Mouse (Mus musculus) limb, embryonic 14.5 days (tissue): ENCODE measurements around the gene Stab1. TPM values are rescaled to one million over a fixed set of nuclear protein-coding genes. Genes with fewer than 3 reads are reported as not detected.

Experiments used
- ATAC-seq: fragments of 200-750 bp; cut with Nextera tagmentation; 2 replicates; pipeline ENCODE4 v1.8.0; 2017; ENCODE audit warnings: low read depth, moderate number of reproducible peaks, moderate TSS enrichment; ENCODE audit not compliant: low FRiP score
- DNase-seq: peaks from one replicate; pipeline ENCODE4 v3.0.0-alpha.2; 2015; ENCODE audit warnings: low spot score
- H3K27ac ChIP-seq: fragments of 300-500 bp; sonication (generic); replicated peaks from 2 replicates; pipeline ENCODE4 v1.5.1; 2014; ENCODE audit warnings: low read depth, mild to moderate bottlenecking, low read length, moderate library complexity, mixed read lengths
- H3K27me3 ChIP-seq: fragments of 300-500 bp; sonication (generic); 2 replicates; pipeline ENCODE4 v1.6.1; 2014; ENCODE audit warnings: low read length, mixed read lengths; ENCODE audit not compliant: control insufficient read depth, insufficient read depth
- H3K36me3 ChIP-seq: fragments of 300-500 bp; sonication (generic); 2 replicates; pipeline ENCODE4 v1.6.1; 2014; ENCODE audit warnings: mild to moderate bottlenecking, low read length, moderate library complexity, mixed read lengths; ENCODE audit not compliant: control insufficient read depth, insufficient read depth
- H3K4me1 ChIP-seq: fragments of 300-500 bp; sonication (generic); 2 replicates; pipeline ENCODE4 v1.6.1; 2014; ENCODE audit warnings: antibody characterized with exemption, low read length, mixed read lengths; ENCODE audit not compliant: control insufficient read depth, insufficient read depth
- H3K4me2 ChIP-seq: fragments of 300-500 bp; sonication (generic); replicated peaks from 2 replicates; pipeline ENCODE4 v1.6.1; 2014; ENCODE audit warnings: low read depth, mild to moderate bottlenecking, low read length, moderate library complexity; ENCODE audit not compliant: severe bottlenecking
- H3K4me3 ChIP-seq: fragments of 300-500 bp; sonication (generic); replicated peaks from 2 replicates; pipeline ENCODE4 v1.5.1; 2014; ENCODE audit warnings: low read length
- H3K9ac ChIP-seq: fragments of 300-500 bp; sonication (generic); 2 replicates; pipeline ENCODE4 v1.6.1; 2014; ENCODE audit warnings: mild to moderate bottlenecking, low read depth, low read length, moderate library complexity; ENCODE audit not compliant: severe bottlenecking
- H3K9me3 ChIP-seq: fragments of 300-500 bp; sonication (generic); 2 replicates; pipeline ENCODE4 v1.6.1; 2016; ENCODE audit warnings: low read length; ENCODE audit not compliant: control insufficient read depth
- POLR2A ChIP-seq: fragments of 200-500 bp; IDR thresholded peaks from 2 replicates; pipeline ENCODE4 v1.8.0; 2012; ENCODE audit warnings: inconsistent platforms, mild to moderate bottlenecking, moderate library complexity, borderline replicate concordance; ENCODE audit not compliant: insufficient read depth, insufficient read length; ENCODE audit errors: extremely low read depth
- WGBS: fragments of 180-500 bp; shearing (Covaris S2); extraction: QIAGEN DNeasy Blood & Tissue Kit; methylation state at CpG from one replicate; pipeline ENCODE4 v1.1.7; 2014; 5-methylcytosine and 5-hydroxymethylcytosine counted together
- polyA plus RNA-seq, 2 experiments: library from polyadenylated mRNA; depleted of rRNA in 1 of 2; stranded (reverse) in 1 of 2; unstranded in 1 of 2; fragments of >200 nt; fragmentation: Nextera tagmentation in 1 of 2; extraction: Ambion mirVana in 1 of 2; gene quantifications; 2 replicates each; pipeline versions ENCODE4 v1.2.1 to v1.2.3; 2012 to 2014

Gene Stab1
- polyA plus RNA-seq, 2 experiments = 59.5 to 68.5 TPM

- no peak overlapping the region for H3K27ac ChIP-seq
- WGBS = 88% methylated on average over 6 of the region's 6 CpGs
- peaks cover 100% of the 10 kb centered on the region for H3K36me3 ChIP-seq
These were observed 20.3 kb upstream of the Stab1 start for GRCm38 (mm10) chr14:31188771-31189181.

GRCm38 (mm10) chr14:31186656-31187055 lies 18.2 kb upstream of the Stab1 start:
- no peak overlapping the region for H3K4me2 ChIP-seq
- H3K9me3 ChIP-seq = no peaks in the 10 kb centered on the region
- WGBS = 85% methylated on average over 4 of the region's 4 CpGs
- DNase-seq = no peak
- no peak overlapping the region for H3K27ac ChIP-seq
- H3K27me3 ChIP-seq = no peaks in the 10 kb centered on the region
- TF ChIP-seq POLR2A = no peak
- no peaks in the 10 kb centered on the region for H3K4me1 ChIP-seq
- no peak for ATAC-seq
- H3K9ac ChIP-seq = no peak overlapping the region
- peaks cover 100% of the 10 kb centered on the region for H3K36me3 ChIP-seq
- no peak overlapping the region for H3K4me3 ChIP-seq

More at GRCm38 (mm10) chr14:31188771-31189181, 20.3 kb upstream of the Stab1 start:
- no peaks in the 10 kb centered on the region for H3K27me3 ChIP-seq
- no peaks in the 10 kb centered on the region for H3K9me3 ChIP-seq
- no peak for DNase-seq
- peak; percentile 23; the same call in 1 of the 2 replicates for ATAC-seq
- H3K4me3 ChIP-seq = no peak overlapping the region
- H3K4me1 ChIP-seq = no peaks in the 10 kb centered on the region
- H3K9ac ChIP-seq = no peak overlapping the region
- H3K4me2 ChIP-seq = no peak overlapping the region
- no peak for TF ChIP-seq POLR2A

GRCm38 (mm10) chr14:31184195-31184594 lies 15.8 kb upstream of the Stab1 start:
- Histone ChIP-seq H3K4me3 (no peak overlapping the region), H3K27ac (no peak overlapping the region), H3K9me3 (no peaks in the 10 kb centered on the region), H3K36me3 (peaks cover 100% of the 10 kb centered on the region), H3K9ac (no peak overlapping the region), H3K4me1 (no peaks in the 10 kb centered on the region), H3K4me2 (no peak overlapping the region), H3K27me3 (no peaks in the 10 kb centered on the region)
- no peak for TF ChIP-seq POLR2A
- ATAC-seq (no peak), DNase-seq (no peak)
- WGBS = 93% methylated on average over 12 of the region's 12 CpGs

- Histone ChIP-seq H3K27ac (no peak overlapping the region), H3K4me3 (no peak overlapping the region), H3K4me1 (no peaks in the 10 kb centered on the region), H3K9me3 (no peaks in the 10 kb centered on the region), H3K27me3 (no peaks in the 10 kb centered on the region), H3K4me2 (no peak overlapping the region), H3K36me3 (peaks cover 100% of the 10 kb centered on the region), H3K9ac (no peak overlapping the region)
- 91% methylated on average over 5 of the region's 5 CpGs for WGBS
- ATAC-seq (no peak), DNase-seq (no peak)
- no peak for TF ChIP-seq POLR2A
These were observed 15.1 kb upstream of the Stab1 start for GRCm38 (mm10) chr14:31183541-31183940.

- no peak overlapping the region for H3K4me2 ChIP-seq
- no peaks in the 10 kb centered on the region for H3K27me3 ChIP-seq
- 68% methylated on average over 2 of the region's 2 CpGs for WGBS
- no peak overlapping the region for H3K4me3 ChIP-seq
- H3K4me1 ChIP-seq = no peaks in the 10 kb centered on the region
- H3K9ac ChIP-seq = no peak overlapping the region
- 0 out of 2 replicates have a peak, but pooled peaks have one; percentile 9 for ATAC-seq
- no peak overlapping the region for H3K27ac ChIP-seq
- H3K36me3 ChIP-seq = peaks cover 98% of the 10 kb centered on the region
- no peak for DNase-seq
- no peak for TF ChIP-seq POLR2A
- no peaks in the 10 kb centered on the region for H3K9me3 ChIP-seq
These were observed 14.4 kb upstream of the Stab1 start for GRCm38 (mm10) chr14:31182786-31183290.
